Mouse (Mus musculus) intestine, postnatal 0 days (tissue): ENCODE measurements around the gene Ccdc185. TPM values are rescaled to one million over a fixed set of nuclear protein-coding genes. Genes with fewer than 3 reads are reported as not detected.

Experiments used
- ATAC-seq: fragments of 200-750 bp; cut with Nextera tagmentation; 2 replicates; pipeline ENCODE4 v1.8.0; 2017; ENCODE audit warnings: mild to moderate bottlenecking, moderate TSS enrichment, moderate library complexity
- H3K27ac ChIP-seq: fragments of 300-500 bp; sonication (generic); 2 replicates; pipeline ENCODE4 v1.5.1; 2014; ENCODE audit warnings: mild to moderate bottlenecking, low read depth, low read length, moderate library complexity
- H3K27me3 ChIP-seq: fragments of 300-500 bp; sonication (generic); replicated peaks from 2 replicates; pipeline ENCODE4 v1.6.1; 2014; ENCODE audit warnings: low read length, mixed read lengths; ENCODE audit not compliant: control insufficient read depth, insufficient read depth
- H3K36me3 ChIP-seq: fragments of 300-500 bp; sonication (generic); 2 replicates; pipeline ENCODE4 v1.6.1; 2014; ENCODE audit warnings: mild to moderate bottlenecking, moderate library complexity; ENCODE audit not compliant: control insufficient read depth, insufficient read depth
- H3K4me1 ChIP-seq: fragments of 300-500 bp; sonication (generic); replicated peaks from 2 replicates; pipeline ENCODE4 v1.6.1; 2014; ENCODE audit warnings: antibody characterized with exemption, low read length, mixed read lengths; ENCODE audit not compliant: control insufficient read depth, insufficient read depth
- H3K4me2 ChIP-seq: fragments of 300-500 bp; sonication (generic); replicated peaks from 2 replicates; pipeline ENCODE4 v1.6.1; 2014; ENCODE audit warnings: low read depth, mild to moderate bottlenecking, moderate library complexity
- H3K4me3 ChIP-seq: fragments of 300-500 bp; sonication (generic); 2 replicates; pipeline ENCODE4 v1.5.1; 2014; ENCODE audit warnings: low read depth, low read length
- H3K9ac ChIP-seq: fragments of 300-500 bp; sonication (generic); 2 replicates; pipeline ENCODE4 v1.6.1; 2014; ENCODE audit warnings: mild to moderate bottlenecking, low read depth, low read length
- H3K9me3 ChIP-seq: fragments of 300-500 bp; sonication (generic); 2 replicates; pipeline ENCODE4 v1.6.1; 2016; ENCODE audit warnings: mixed run types; ENCODE audit not compliant: control insufficient read depth
- CTCF ChIP-seq: sonication (generic); IDR thresholded peaks from 2 replicates; pipeline ENCODE4 v1.5.1; 2016; ENCODE audit warnings: low read depth, mild to moderate bottlenecking, control low read depth, antibody characterized with exemption, moderate library complexity
- WGBS: fragments of 180-500 bp; shearing (Covaris S2); extraction: QIAGEN DNeasy Blood & Tissue Kit; methylation state at CpG from one replicate; pipeline ENCODE4 v1.1.7; 2014; 5-methylcytosine and 5-hydroxymethylcytosine counted together
- polyA plus RNA-seq: library from polyadenylated mRNA; unstranded; fragments of >200 nt; fragmentation: Nextera tagmentation; extraction: Ambion mirVana; gene quantifications from 2 replicates; pipeline ENCODE4 v1.2.1, GENCODE M21; 2015

The Ccdc185 gene
- polyA plus RNA-seq, 1 experiment from 2014 or later: not detected

DNA sequence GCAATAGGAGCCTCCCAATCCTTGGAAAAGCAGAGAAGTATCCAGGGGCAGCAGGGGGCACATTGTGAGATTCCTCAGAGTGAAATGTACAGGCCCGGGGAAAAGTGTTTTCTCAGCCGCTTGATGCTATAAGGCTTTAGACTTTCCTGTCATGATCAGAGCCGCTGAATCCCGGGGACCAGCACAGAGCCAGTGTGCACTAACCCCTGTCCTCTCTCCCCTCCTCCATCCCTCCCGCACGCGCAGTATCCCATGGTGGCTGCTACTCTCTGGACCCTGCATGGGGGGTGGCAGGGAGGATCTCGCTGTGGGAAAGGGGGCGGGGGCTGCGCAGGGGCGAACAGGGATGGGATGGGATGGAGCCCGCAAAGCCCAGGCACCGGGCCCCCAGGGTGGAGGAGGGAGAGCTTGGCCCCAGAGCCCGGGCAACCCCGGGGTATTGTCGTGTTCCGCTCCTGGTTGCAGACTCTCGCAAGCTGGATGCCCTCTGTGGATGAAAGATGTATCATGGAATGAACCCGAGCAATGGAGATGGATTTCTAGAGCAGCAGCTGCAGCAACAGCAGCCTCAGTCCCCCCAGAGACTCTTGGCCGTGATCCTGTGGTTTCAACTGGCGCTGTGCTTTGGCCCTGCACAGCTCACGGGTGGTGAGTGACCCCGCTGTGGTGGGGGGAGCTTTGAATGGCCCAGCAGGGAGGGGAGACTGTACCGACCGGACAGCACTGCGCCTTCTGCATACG, 15.7 kb upstream of the Ccdc185 start:
- ATAC-seq: 0 out of 2 replicates have a peak, but pooled peaks have one; percentile 9
- WGBS: 6% methylated on average over 27 of the region's 27 CpGs
- H3K4me3 ChIP-seq: peak overlapping the region; percentile 60
- no peaks in the 10 kb centered on the region for H3K36me3 ChIP-seq
- peak overlapping the region; percentile 77 for H3K4me2 ChIP-seq
- H3K9ac ChIP-seq: peak overlapping the region; percentile 47; the same call in 1 of the 2 replicates
- H3K9me3 ChIP-seq: no peaks in the 10 kb centered on the region
- no peak overlapping the region for H3K27ac ChIP-seq
- TF ChIP-seq CTCF: no peak
- peaks cover 7% of the 10 kb centered on the region; the same call in 1 of the 2 replicates for H3K27me3 ChIP-seq
- H3K4me1 ChIP-seq: peaks cover 3% of the 10 kb centered on the region; the same call in 1 of the 2 replicates

DNA sequence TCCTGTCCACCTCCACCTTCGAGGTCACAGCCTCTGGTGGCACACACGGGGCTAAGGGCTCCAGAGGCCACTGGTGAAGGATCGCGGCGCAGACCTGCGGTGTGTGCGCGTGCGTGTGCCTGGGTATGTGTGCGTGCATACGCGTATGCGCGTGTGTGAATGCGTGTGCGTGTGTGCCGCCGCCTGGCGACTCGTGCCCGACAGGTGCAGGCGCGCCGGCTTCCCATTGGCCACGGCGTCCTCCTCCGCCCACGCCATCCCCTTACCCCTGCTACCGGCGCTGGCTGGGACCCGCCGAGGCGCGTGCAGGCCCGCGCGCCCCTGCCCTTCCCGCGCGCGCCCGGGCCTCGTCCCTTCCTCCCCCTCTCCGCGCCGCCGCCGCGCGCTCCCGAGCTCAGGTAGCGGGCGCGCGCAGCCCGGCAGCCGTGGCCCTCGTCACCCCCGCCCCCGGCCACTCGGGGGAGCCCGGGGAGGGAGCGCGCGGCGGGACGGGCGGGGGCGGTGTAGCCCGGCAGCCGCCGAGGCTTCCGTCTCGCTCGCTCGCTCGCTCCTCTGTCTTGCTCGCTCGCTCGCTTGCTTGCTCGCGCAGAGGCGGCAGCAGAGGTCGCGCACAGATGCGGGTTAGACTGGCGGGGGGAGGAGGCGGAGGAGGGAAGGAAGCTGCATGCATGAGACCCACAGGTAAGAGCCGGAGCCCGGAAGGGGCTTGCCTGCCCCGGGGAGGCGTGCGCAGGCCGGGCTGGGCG, 14.9 kb upstream of the Ccdc185 start, which contains the start of gene Susd4:
TSS of gene Susd4 (plus strand) at position 145 of the 746 bp plus-strand sequence.
- ATAC-seq: peak; percentile 81
- under 1% methylated on average over 77 of the region's 95 CpGs for WGBS
- H3K9ac ChIP-seq: peak within 1 kb of the TSS; percentile 47; the same call in 1 of the 2 replicates
- H3K27ac ChIP-seq: no peak within 1 kb of the TSS
- no peaks in the 10 kb centered on the region for H3K36me3 ChIP-seq
- peaks cover 3% of the 10 kb centered on the region; the same call in 1 of the 2 replicates for H3K4me1 ChIP-seq
- peak within 1 kb of the TSS; percentile 77 for H3K4me2 ChIP-seq
- TF ChIP-seq CTCF: peak; percentile 44
- H3K27me3 ChIP-seq: peaks cover 7% of the 10 kb centered on the region; the same call in 1 of the 2 replicates
- H3K4me3 ChIP-seq: peak within 1 kb of the TSS; percentile 60
- H3K9me3 ChIP-seq: no peaks in the 10 kb centered on the region

DNA sequence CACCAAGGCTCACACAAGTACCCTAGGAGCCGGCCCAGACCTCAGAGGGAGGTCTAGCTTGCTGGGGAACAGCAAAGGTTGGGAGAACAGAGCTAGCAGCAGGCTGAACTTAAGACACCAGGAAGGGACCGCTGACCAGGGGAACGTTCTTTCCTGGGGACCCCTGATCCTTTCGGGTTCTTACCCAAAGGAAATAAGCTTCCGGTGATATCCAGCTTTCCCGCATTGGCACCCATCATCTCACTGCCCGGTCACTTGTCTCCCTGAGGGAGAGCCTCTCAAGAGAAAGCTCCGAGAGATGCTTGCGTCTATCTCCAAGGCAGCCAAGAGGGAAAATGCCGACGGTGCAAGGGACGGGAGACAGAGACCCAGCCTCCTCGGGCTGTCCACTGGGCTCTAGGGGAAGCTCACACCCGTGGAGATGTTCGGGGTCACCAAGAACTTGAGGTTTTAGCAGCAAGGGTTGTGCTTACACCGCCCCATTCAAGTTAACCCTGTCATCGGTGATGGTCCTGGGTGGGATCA, 14.3 kb upstream of the Ccdc185 start:
- no peak overlapping the region for H3K27ac ChIP-seq
- H3K4me3 ChIP-seq: peak overlapping the region; percentile 60
- no peak overlapping the region for H3K9ac ChIP-seq
- H3K9me3 ChIP-seq: no peaks in the 10 kb centered on the region
- no peak for TF ChIP-seq CTCF
- H3K36me3 ChIP-seq: no peaks in the 10 kb centered on the region
- peaks cover 7% of the 10 kb centered on the region; the same call in 1 of the 2 replicates for H3K27me3 ChIP-seq
- 21% methylated on average over 17 of the region's 17 CpGs for WGBS
- peaks cover 3% of the 10 kb centered on the region; the same call in 1 of the 2 replicates for H3K4me1 ChIP-seq
- H3K4me2 ChIP-seq: peak overlapping the region; percentile 77
- peak; percentile 23 for ATAC-seq

DNA sequence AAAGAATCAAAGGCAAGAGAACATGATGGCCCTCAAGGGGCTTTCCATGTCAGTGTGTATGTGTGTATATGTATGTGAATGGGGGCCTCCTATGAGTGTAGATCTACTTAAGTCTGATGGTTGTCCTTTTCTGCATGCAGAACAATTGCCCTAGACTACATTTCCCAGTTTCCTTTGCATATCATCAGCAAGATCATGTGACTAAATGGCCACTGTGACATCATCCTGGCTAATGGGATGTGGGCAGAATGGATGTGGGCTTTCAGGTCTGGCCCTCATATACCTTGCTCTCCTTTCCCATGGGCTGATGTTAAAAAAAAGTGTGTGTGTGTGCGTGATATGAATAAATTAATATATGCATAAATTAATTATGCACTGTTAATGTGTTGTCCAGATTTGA, 9.8 kb upstream of the Ccdc185 start:
- H3K27ac ChIP-seq: no peak overlapping the region
- no peaks in the 10 kb centered on the region for H3K9me3 ChIP-seq
- H3K27me3 ChIP-seq: peaks cover 7% of the 10 kb centered on the region; the same call in 1 of the 2 replicates
- no peak overlapping the region for H3K9ac ChIP-seq
- no peaks in the 10 kb centered on the region for H3K4me1 ChIP-seq
- WGBS: 92% methylated on average over 1 of the region's 1 CpGs
- no peak for ATAC-seq
- no peak overlapping the region for H3K4me3 ChIP-seq
- H3K4me2 ChIP-seq: no peak overlapping the region
- TF ChIP-seq CTCF: no peak
- no peaks in the 10 kb centered on the region for H3K36me3 ChIP-seq

DNA sequence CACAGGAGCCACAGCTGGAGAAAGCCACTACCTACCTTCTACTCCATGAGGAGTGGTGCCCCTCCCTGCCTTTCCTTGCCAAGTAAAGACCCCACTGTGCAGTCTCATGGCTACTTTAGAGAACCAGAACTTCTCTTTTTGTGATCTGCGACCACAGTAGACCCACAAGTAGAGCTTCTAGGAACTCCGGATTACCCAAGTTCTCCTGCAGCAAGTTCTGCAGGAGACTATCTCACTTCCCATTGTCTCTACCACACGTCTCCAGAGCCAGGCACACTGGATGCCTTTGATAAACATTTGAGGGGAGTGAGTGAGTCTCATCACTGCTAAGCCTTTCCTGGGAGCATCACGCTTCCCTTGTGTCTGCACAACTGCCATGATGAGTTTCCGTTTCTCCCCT, 5.9 kb upstream of the Ccdc185 start:
- Histone ChIP-seq H3K9ac (no peak overlapping the region), H3K4me2 (no peak overlapping the region), H3K4me3 (no peak overlapping the region), H3K36me3 (no peaks in the 10 kb centered on the region), H3K27ac (no peak overlapping the region), H3K9me3 (no peaks in the 10 kb centered on the region), H3K27me3 (no peaks in the 10 kb centered on the region), H3K4me1 (no peaks in the 10 kb centered on the region)
- no peak for TF ChIP-seq CTCF
- WGBS: 75% methylated on average over 5 of the region's 5 CpGs
- no peak for ATAC-seq

DNA sequence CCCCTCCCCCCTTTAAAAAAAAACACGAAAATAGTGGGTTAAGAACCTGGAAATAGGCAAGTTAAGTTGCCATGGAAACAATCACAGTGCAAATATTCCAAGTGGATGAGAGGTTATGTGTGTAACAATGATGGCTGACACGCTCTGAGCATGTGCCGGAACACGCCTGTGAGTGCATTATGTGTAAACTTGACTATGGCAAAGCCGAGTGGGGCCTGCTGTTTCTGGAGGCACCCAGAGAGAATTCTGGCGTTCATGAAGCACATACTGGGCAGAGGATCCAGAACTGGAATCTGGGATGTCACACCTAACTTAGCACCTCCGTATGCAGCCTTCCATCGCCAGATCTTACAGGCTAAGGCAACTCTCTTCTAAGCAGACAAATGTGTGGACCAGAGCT, 4.7 kb upstream of the Ccdc185 start:
- 83% methylated on average over 8 of the region's 8 CpGs for WGBS

More for the DNA sequence above, 4.7 kb upstream of the Ccdc185 start:
- Histone ChIP-seq H3K4me1 (no peaks in the 10 kb centered on the region), H3K9ac (no peak overlapping the region), H3K36me3 (no peaks in the 10 kb centered on the region), H3K4me3 (no peak overlapping the region), H3K9me3 (no peaks in the 10 kb centered on the region), H3K27me3 (no peaks in the 10 kb centered on the region), H3K27ac (no peak overlapping the region), H3K4me2 (no peak overlapping the region)
- no peak for ATAC-seq
- no peak for TF ChIP-seq CTCF
